Mouse (Mus musculus) intestine, embryonic 15.5 days (tissue): ENCODE data around the gene Glrx3. TPM values are rescaled to one million over a fixed set of nuclear protein-coding genes. Genes with fewer than 3 reads are reported as not detected.
"Not testable (repeated sequence)": the region's sequence is repeated elsewhere in the genome, so short reads cannot be mapped to it uniquely, and the experiment has no call there.

Experiments used
- ATAC-seq: fragments of 200-750 bp; cut with Nextera tagmentation; 2 replicates; pipeline ENCODE4 v1.8.0; 2017; ENCODE audit warnings: moderate TSS enrichment, moderate library complexity
- H3K27ac ChIP-seq: fragments of 300-500 bp; sonication (generic); 2 replicates; pipeline ENCODE4 v1.5.1; 2015; ENCODE audit warnings: mild to moderate bottlenecking, inconsistent platforms
- H3K27me3 ChIP-seq: fragments of 300-500 bp; sonication (generic); replicated peaks from 2 replicates; pipeline ENCODE4 v1.6.1; 2015; ENCODE audit warnings: inconsistent platforms
- H3K36me3 ChIP-seq: fragments of 300-500 bp; sonication (generic); 2 replicates; pipeline ENCODE4 v1.6.1; 2015; ENCODE audit warnings: inconsistent platforms
- H3K4me1 ChIP-seq: fragments of 300-500 bp; sonication (generic); replicated peaks from 2 replicates; pipeline ENCODE4 v1.6.1; 2015; ENCODE audit warnings: inconsistent platforms
- H3K4me2 ChIP-seq: fragments of 300-500 bp; sonication (generic); replicated peaks from 2 replicates; pipeline ENCODE4 v1.6.1; 2015; ENCODE audit warnings: mild to moderate bottlenecking, inconsistent platforms
- H3K4me3 ChIP-seq: fragments of 300-500 bp; sonication (generic); replicated peaks from 2 replicates; pipeline ENCODE4 v1.5.1; 2015; ENCODE audit warnings: inconsistent platforms
- H3K9ac ChIP-seq: fragments of 300-500 bp; sonication (generic); 2 replicates; pipeline ENCODE4 v1.6.1; 2015; ENCODE audit warnings: inconsistent platforms
- H3K9me3 ChIP-seq: fragments of 300-500 bp; sonication (generic); 2 replicates; pipeline ENCODE4 v1.6.1; 2016; ENCODE audit warnings: inconsistent platforms
- WGBS: fragments of 180-500 bp; shearing (Covaris S2); methylation state at CpG from one replicate; pipeline ENCODE4 v1.1.7; 2015; 5-methylcytosine and 5-hydroxymethylcytosine counted together
- polyA plus RNA-seq: library from polyadenylated mRNA; unstranded; fragments of >200 nt; fragmentation: Nextera tagmentation; extraction: Ambion mirVana; gene quantifications from 2 replicates; pipeline ENCODE4 v1.2.1, GENCODE M21; 2015

The Glrx3 gene
- polyA plus RNA-seq, 1 experiment from 2014 or later: 237 TPM

- 55% methylated on average over 13 of the region's 13 CpGs for WGBS
- no peaks in the 10 kb centered on the region for H3K36me3 ChIP-seq
- no peak overlapping the region for H3K4me3 ChIP-seq
- no peak overlapping the region for H3K27ac ChIP-seq
- H3K4me2 ChIP-seq: no peak overlapping the region
- no peaks in the 10 kb centered on the region for H3K4me1 ChIP-seq
- no peaks in the 10 kb centered on the region for H3K9me3 ChIP-seq
- ATAC-seq: peak; percentile 55
- no peaks in the 10 kb centered on the region for H3K27me3 ChIP-seq
- H3K9ac ChIP-seq: no peak overlapping the region
Observed at GRCm38 (mm10) chr7:137431769-137432603, 5.4 kb upstream of the Glrx3 start.

- H3K4me3 ChIP-seq: no peak overlapping the region
- H3K9me3 ChIP-seq: no peaks in the 10 kb centered on the region
- no peaks in the 10 kb centered on the region for H3K36me3 ChIP-seq
- H3K4me2 ChIP-seq: peak overlapping the region; percentile 64; the same call in 1 of the 2 replicates
- no peaks in the 10 kb centered on the region for H3K27me3 ChIP-seq
- H3K9ac ChIP-seq: no peak overlapping the region
- WGBS: 80% methylated on average over 6 of the region's 6 CpGs
- H3K27ac ChIP-seq: no peak overlapping the region
- H3K4me1 ChIP-seq: peaks cover 11% of the 10 kb centered on the region
- ATAC-seq: peak; percentile 15
Observed at GRCm38 (mm10) chr7:137436901-137437300, 513 bp upstream of the Glrx3 start.

- peak overlapping the region; percentile 100 for H3K4me3 ChIP-seq
- H3K27me3 ChIP-seq: no peaks in the 10 kb centered on the region
- H3K9me3 ChIP-seq: no peaks in the 10 kb centered on the region
- no peaks in the 10 kb centered on the region for H3K36me3 ChIP-seq
- peak overlapping the region; percentile 96 for H3K9ac ChIP-seq
- ATAC-seq: peak; percentile 25
- WGBS: 4% methylated on average over 7 of the region's 7 CpGs
- peaks cover 11% of the 10 kb centered on the region for H3K4me1 ChIP-seq
- peak overlapping the region; percentile 90 for H3K27ac ChIP-seq
- H3K4me2 ChIP-seq: peak overlapping the region; percentile 64
Observed at GRCm38 (mm10) chr7:137438179-137438550, 751 bp downstream of the Glrx3 start.

- WGBS: 77% methylated on average over 7 of the region's 7 CpGs
- H3K9ac ChIP-seq, ATAC-seq, H3K36me3 ChIP-seq, H3K27me3 ChIP-seq, H3K27ac ChIP-seq, H3K9me3 ChIP-seq: not testable (repeated sequence)
- Histone ChIP-seq H3K4me3 (peak overlapping the region; percentile 100; the same call in 1 of the 2 replicates), H3K4me2 (peak overlapping the region; percentile 64), H3K4me1 (peaks cover 11% of the 10 kb centered on the region)
Observed at GRCm38 (mm10) chr7:137438962-137439361, 1.5 kb downstream of the Glrx3 start.

- Histone ChIP-seq H3K4me3 (no peak overlapping the region), H3K27me3 (no peaks in the 10 kb centered on the region), H3K4me2 (no peak overlapping the region), H3K9ac (no peak overlapping the region), H3K9me3 (no peaks in the 10 kb centered on the region), H3K4me1 (peaks cover 11% of the 10 kb centered on the region), H3K36me3 (peaks cover 3% of the 10 kb centered on the region; the same call in 1 of the 2 replicates), H3K27ac (no peak overlapping the region)
- WGBS: 98% methylated on average over 4 of the region's 4 CpGs
- no peak for ATAC-seq
Observed at GRCm38 (mm10) chr7:137442951-137443350, 5.5 kb downstream of the Glrx3 start.

- Histone ChIP-seq H3K4me3 (no peak overlapping the region), H3K27ac (no peak overlapping the region), H3K9me3 (no peaks in the 10 kb centered on the region), H3K36me3 (peaks cover 6% of the 10 kb centered on the region), H3K9ac (no peak overlapping the region), H3K4me2 (no peak overlapping the region), H3K4me1 (0 out of 2 replicates have a peak, but pooled peaks cover 2% of the 10 kb centered on the region), H3K27me3 (no peaks in the 10 kb centered on the region)
- ATAC-seq: no peak
- WGBS: 93% methylated on average over 12 of the region's 12 CpGs
Observed at GRCm38 (mm10) chr7:137445321-137445720, 7.9 kb downstream of the Glrx3 start.

- no peak overlapping the region for H3K9ac ChIP-seq
- no peak overlapping the region for H3K4me2 ChIP-seq
- no peaks in the 10 kb centered on the region for H3K27me3 ChIP-seq
- H3K9me3 ChIP-seq: no peaks in the 10 kb centered on the region
- H3K27ac ChIP-seq: no peak overlapping the region
- 80% methylated on average over 5 of the region's 5 CpGs for WGBS
- peaks cover 17% of the 10 kb centered on the region; the same call in 1 of the 2 replicates for H3K36me3 ChIP-seq
- H3K4me1 ChIP-seq: no peaks in the 10 kb centered on the region
- ATAC-seq: no peak
- no peak overlapping the region for H3K4me3 ChIP-seq
Observed at GRCm38 (mm10) chr7:137461396-137461795, 24.0 kb downstream of the Glrx3 start.

GRCm38 (mm10) chr7:137468174-137468573, 30.8 kb downstream of the Glrx3 start:
- H3K4me2 ChIP-seq: no peak overlapping the region
- no peaks in the 10 kb centered on the region for H3K4me1 ChIP-seq
- no peak overlapping the region for H3K9ac ChIP-seq
- H3K36me3 ChIP-seq: peaks cover 15% of the 10 kb centered on the region
- no peaks in the 10 kb centered on the region for H3K9me3 ChIP-seq
- WGBS: 81% methylated on average over 4 of the region's 4 CpGs
- H3K27ac ChIP-seq: no peak overlapping the region
- ATAC-seq: no peak
- no peak overlapping the region for H3K4me3 ChIP-seq
- no peaks in the 10 kb centered on the region for H3K27me3 ChIP-seq

GRCm38 (mm10) chr7:137471431-137472120, 34.2 kb downstream of the Glrx3 start:
- H3K36me3 ChIP-seq: peaks cover 8% of the 10 kb centered on the region
- no peaks in the 10 kb centered on the region for H3K4me1 ChIP-seq
- H3K27ac ChIP-seq: no peak overlapping the region
- WGBS: 57% methylated on average over 7 of the region's 7 CpGs
- no peaks in the 10 kb centered on the region for H3K27me3 ChIP-seq
- H3K4me3 ChIP-seq: no peak overlapping the region
- H3K9me3 ChIP-seq: no peaks in the 10 kb centered on the region
- H3K4me2 ChIP-seq: no peak overlapping the region
- H3K9ac ChIP-seq: no peak overlapping the region
- ATAC-seq: peak; percentile 25; the same call in 1 of the 2 replicates

- Histone ChIP-seq H3K9ac (no peak overlapping the region), H3K4me3 (no peak overlapping the region), H3K27ac (no peak overlapping the region), H3K9me3 (no peaks in the 10 kb centered on the region), H3K36me3 (peaks cover 8% of the 10 kb centered on the region), H3K27me3 (no peaks in the 10 kb centered on the region), H3K4me2 (no peak overlapping the region), H3K4me1 (no peaks in the 10 kb centered on the region)
- no peak for ATAC-seq
- 81% methylated on average over 6 of the region's 6 CpGs for WGBS
Observed at GRCm38 (mm10) chr7:137472149-137472548, 34.7 kb downstream of the Glrx3 start.

GRCm38 (mm10) chr7:137477950-137478620, 40.7 kb downstream of the Glrx3 start:
- H3K27ac ChIP-seq: no peak overlapping the region
- H3K4me2 ChIP-seq: peak overlapping the region; percentile 53
- WGBS: 13% methylated on average over 30 of the region's 30 CpGs
- ATAC-seq: peak; percentile 93
- no peaks in the 10 kb centered on the region for H3K9me3 ChIP-seq
- H3K4me1 ChIP-seq: 0 out of 2 replicates have a peak, but pooled peaks cover 3% of the 10 kb centered on the region
- no peak overlapping the region for H3K9ac ChIP-seq
- H3K4me3 ChIP-seq: no peak overlapping the region
- H3K27me3 ChIP-seq: 0 out of 2 replicates have a peak, but pooled peaks cover 3% of the 10 kb centered on the region
- H3K36me3 ChIP-seq: no peaks in the 10 kb centered on the region

- Histone ChIP-seq H3K9ac (no peak overlapping the region), H3K36me3 (no peaks in the 10 kb centered on the region), H3K9me3 (no peaks in the 10 kb centered on the region), H3K4me1 (0 out of 2 replicates have a peak, but pooled peaks cover 3% of the 10 kb centered on the region), H3K4me2 (peak overlapping the region; percentile 53), H3K27ac (no peak overlapping the region), H3K27me3 (0 out of 2 replicates have a peak, but pooled peaks cover 3% of the 10 kb centered on the region), H3K4me3 (no peak overlapping the region)
- WGBS: 24% methylated on average over 5 of the region's 5 CpGs
- peak; percentile 70 for ATAC-seq
Observed at GRCm38 (mm10) chr7:137478621-137478982, 41.2 kb downstream of the Glrx3 start.
